Mouse (Mus musculus) MEL (cell line): ENCODE results near the gene Dzip1. TPM values are rescaled to one million over a fixed set of nuclear protein-coding genes. Genes with fewer than 3 reads are reported as not detected.

Source experiments
- DNase-seq: peaks from one replicate; pipeline ENCODE4 v3.0.0; 2011; ENCODE audit warnings: low read depth, low spot score
- H3K27ac ChIP-seq: 2 replicates; pipeline ENCODE4 v1.5.1; 2012; ENCODE audit warnings: low read depth, mild to moderate bottlenecking, control low read depth, low read length, moderate library complexity; ENCODE audit not compliant: control insufficient read depth
- H3K27me3 ChIP-seq, 2 experiments: fragments of 150-350 bp in 1 of 2; sonication (generic) in 1 of 2; 2 replicates each; pipeline ENCODE4 v1.6.1; 2012; ENCODE audit warnings: low read length in 2 of 2, mild to moderate bottlenecking in 2 of 2, improper control_type of control experiment in 1 of 2, moderate library complexity in 1 of 2; ENCODE audit not compliant: insufficient read depth in 2 of 2, control insufficient read depth in 1 of 2
- H3K36me3 ChIP-seq, 2 experiments: 2 replicates each; pipeline ENCODE4 v1.6.1; 2012 to 2014; ENCODE audit warnings: low read length in 2 of 2, improper control_type of control experiment in 1 of 2, inconsistent platforms in 1 of 2, mild to moderate bottlenecking in 1 of 2; ENCODE audit not compliant: insufficient read depth in 2 of 2, control insufficient read depth in 1 of 2
- H3K4me1 ChIP-seq, 2 experiments: fragments of 150-350 bp in 1 of 2; sonication (generic) in 1 of 2; 2 replicates each; pipeline ENCODE4 v1.6.1; 2012; ENCODE audit warnings: low read length in 2 of 2, improper control_type of control experiment in 1 of 2, mild to moderate bottlenecking in 1 of 2; ENCODE audit not compliant: insufficient read depth in 2 of 2, control insufficient read depth in 1 of 2
- H3K4me3 ChIP-seq, 2 experiments: fragments of 150-350 bp in 1 of 2; sonication (generic) in 1 of 2; 2 replicates each; pipeline ENCODE4 v1.5.1; 2012; ENCODE audit warnings: low read depth in 2 of 2, low read length in 2 of 2, mild to moderate bottlenecking in 2 of 2, moderate library complexity in 2 of 2, control low read depth in 1 of 2, improper control_type of control experiment in 1 of 2; ENCODE audit not compliant: control insufficient read depth in 1 of 2, insufficient read depth in 1 of 2
- H3K79me2 ChIP-seq: 2 replicates; pipeline ENCODE4 v1.6.1; 2012; ENCODE audit warnings: mild to moderate bottlenecking, low read length, moderate library complexity; ENCODE audit not compliant: control insufficient read depth, poor library complexity, insufficient read depth
- H3K9ac ChIP-seq: 2 replicates; pipeline ENCODE4 v1.6.1; 2012; ENCODE audit warnings: low read depth, mild to moderate bottlenecking, control low read depth, low read length, moderate library complexity; ENCODE audit not compliant: control insufficient read depth, poor library complexity, severe bottlenecking
- H3K9me3 ChIP-seq: fragments of 150-350 bp; sonication (generic); replicated peaks from 2 replicates; pipeline ENCODE4 v1.6.1; 2012; ENCODE audit warnings: mild to moderate bottlenecking, low read length, improper control_type of control experiment, moderate library complexity; ENCODE audit not compliant: insufficient read depth
- BHLHE40 ChIP-seq: IDR thresholded peaks from 2 replicates; pipeline ENCODE4 v1.6.1; 2012; ENCODE audit warnings: low read depth, mild to moderate bottlenecking, inconsistent platforms, low read length, improper control_type of control experiment, borderline replicate concordance
- CHD1 ChIP-seq: IDR thresholded peaks from 2 replicates; pipeline ENCODE4 v1.6.1; 2012; ENCODE audit warnings: low read depth, mild to moderate bottlenecking, inconsistent platforms, low read length, improper control_type of control experiment
- CTCF ChIP-seq, 3 experiments: IDR thresholded peaks in 2 of 3; conservative IDR thresholded peaks in 1 of 3; 2 replicates each; pipeline ENCODE4 v1.5.1; 2011 to 2012; ENCODE audit warnings: low read length in 3 of 3, low read depth in 2 of 3, mild to moderate bottlenecking in 2 of 3, improper control_type of control experiment in 1 of 3, inconsistent platforms in 1 of 3, mixed read lengths in 1 of 3, moderate library complexity in 1 of 3; ENCODE audit not compliant: control insufficient read depth in 1 of 3, insufficient read depth in 1 of 3, poor library complexity in 1 of 3, severe bottlenecking in 1 of 3
- E2F4 ChIP-seq: IDR thresholded peaks from 2 replicates; pipeline ENCODE4 v1.6.1; 2011; ENCODE audit warnings: low read depth, low read length, improper control_type of control experiment, borderline replicate concordance
- ELF1 ChIP-seq: IDR thresholded peaks from 2 replicates; pipeline ENCODE4 v1.6.1; 2014; ENCODE audit warnings: low read depth, mild to moderate bottlenecking, inconsistent platforms, low read length, improper control_type of control experiment, moderate library complexity
- GATA1 ChIP-seq: IDR thresholded peaks from 2 replicates; pipeline ENCODE4 v1.6.1; 2011; ENCODE audit warnings: low read depth, low read length, improper control_type of control experiment
- MAFK ChIP-seq: IDR thresholded peaks from 2 replicates; pipeline ENCODE4 v1.6.1; 2011; ENCODE audit warnings: low read depth, mild to moderate bottlenecking, low read length, improper control_type of control experiment, borderline replicate concordance
- MXI1 ChIP-seq: IDR thresholded peaks from 2 replicates; pipeline ENCODE4 v1.6.1; 2011; ENCODE audit warnings: mild to moderate bottlenecking, low read depth, low read length, improper control_type of control experiment
- MYB ChIP-seq: IDR thresholded peaks from 2 replicates; pipeline ENCODE4 v1.6.1; 2011; ENCODE audit warnings: mild to moderate bottlenecking, low read depth, low read length, improper control_type of control experiment
- MYC ChIP-seq: IDR thresholded peaks from 2 replicates; pipeline ENCODE4 v1.6.1; 2011; ENCODE audit warnings: low read depth, mild to moderate bottlenecking, low read length, improper control_type of control experiment, moderate library complexity
- NRF1 ChIP-seq: IDR thresholded peaks from 2 replicates; pipeline ENCODE4 v1.6.1; 2014; ENCODE audit warnings: low read depth, mild to moderate bottlenecking, inconsistent platforms, low read length, improper control_type of control experiment, moderate library complexity; ENCODE audit not compliant: poor library complexity, insufficient read depth, severe bottlenecking
- POLR2AphosphoS2 ChIP-seq: IDR thresholded peaks from 2 replicates; pipeline ENCODE4 v1.6.1; 2011; ENCODE audit warnings: low read length, improper control_type of control experiment
- RCOR1 ChIP-seq: IDR thresholded peaks from 2 replicates; pipeline ENCODE4 v1.6.1; 2012; ENCODE audit warnings: low read depth, mild to moderate bottlenecking, inconsistent platforms, low read length, improper control_type of control experiment
- SMC3 ChIP-seq: IDR thresholded peaks from 2 replicates; pipeline ENCODE4 v1.6.1; 2011; ENCODE audit warnings: low read depth, low read length, improper control_type of control experiment
- TAL1 ChIP-seq: IDR thresholded peaks from 2 replicates; pipeline ENCODE4 v1.6.1; 2012; ENCODE audit warnings: mild to moderate bottlenecking, inconsistent platforms, low read length, moderate library complexity, mixed read lengths
- TCF12 ChIP-seq: IDR thresholded peaks from 2 replicates; pipeline ENCODE4 v1.6.1; 2014; ENCODE audit warnings: low read depth, mild to moderate bottlenecking, inconsistent platforms, low read length, improper control_type of control experiment, moderate library complexity
- ZKSCAN1 ChIP-seq: IDR thresholded peaks from 2 replicates; pipeline ENCODE4 v1.6.1; 2012; ENCODE audit warnings: low read depth, mild to moderate bottlenecking, inconsistent platforms, low read length, improper control_type of control experiment, moderate library complexity
- ZMIZ1 ChIP-seq: IDR thresholded peaks from 2 replicates; pipeline ENCODE4 v1.6.1; 2012; ENCODE audit warnings: low read depth, mild to moderate bottlenecking, inconsistent platforms, low read length, improper control_type of control experiment, moderate library complexity
- polyA plus RNA-seq, 2 experiments: library from polyadenylated mRNA; stranded (reverse) in 1 of 2; unstranded in 1 of 2; fragments of >175 nt in 1 of 2; fragments of >200 nt in 1 of 2; gene quantifications; 2 replicates each; pipeline versions ENCODE4 v1.2.1 to v1.2.4; 2012; ENCODE audit warnings: low replicate concordance in 2 of 2, low read depth in 1 of 2; ENCODE audit not compliant: insufficient read length in 2 of 2, insufficient read depth in 1 of 2, missing spikeins in 1 of 2
- total RNA-seq: library from RNA; depleted of rRNA; stranded (reverse); fragments of 300-350 nt; gene quantifications from 2 replicates; pipeline ENCODE4 v1.2.3, GENCODE M21; 2012

Dzip1 gene
- total and polyA plus RNA-seq, 3 experiments: 0.35 to 1.8 TPM; not detected in 1

DNA sequence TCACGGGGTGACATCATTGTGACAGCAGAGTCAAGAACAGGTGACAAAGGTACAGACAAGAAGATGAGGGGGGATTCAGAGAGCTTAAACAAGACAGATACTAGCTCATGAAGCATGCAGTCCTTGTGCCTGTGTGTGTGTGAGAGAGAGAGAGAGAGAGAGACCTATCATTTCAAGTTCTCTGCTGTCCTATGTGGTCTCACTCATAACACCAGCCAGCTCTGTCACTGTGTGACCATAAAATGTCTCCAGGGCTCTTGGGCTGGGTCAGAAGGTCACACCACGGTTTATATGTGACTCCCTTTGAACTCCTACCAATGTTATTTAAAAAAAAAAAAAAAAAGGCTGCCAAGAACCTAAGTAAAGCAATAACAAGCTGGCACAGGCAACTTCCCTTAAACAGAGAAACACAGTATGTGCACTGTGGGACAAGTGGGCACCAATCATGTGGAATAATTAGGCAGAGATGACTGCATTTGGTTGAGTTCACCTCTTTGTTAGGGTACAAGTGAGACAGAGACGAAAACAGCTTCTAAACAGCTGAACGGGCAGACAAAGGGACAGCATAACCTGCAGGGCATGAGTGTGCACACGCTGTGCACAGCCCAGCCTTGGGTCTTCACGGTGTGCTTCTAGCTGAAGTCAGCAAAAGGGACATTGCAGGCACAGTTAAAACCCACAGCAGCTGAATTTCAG, 21.2 kb downstream of the Dzip1 start:
- H3K4me1 ChIP-seq: no peaks in the 10 kb centered on the region; a peak in 1 of 4 replicates
- H3K27me3 ChIP-seq: no peaks in the 10 kb centered on the region
- no peaks in the 10 kb centered on the region for H3K9me3 ChIP-seq
- no peak overlapping the region for H3K9ac ChIP-seq
- TF ChIP-seq NRF1 (no peak), MYB (no peak), MAFK (no peak), MXI1 (no peak), GATA1 (no peak), E2F4 (no peak), MYC (no peak)
- TF ChIP-seq, all 39 proteins: peak for 0
- H3K4me3 ChIP-seq: no peak overlapping the region
- DNase-seq: no peak
- H3K27ac ChIP-seq: no peak overlapping the region
- no peaks in the 10 kb centered on the region; a peak in 1 of 4 replicates for H3K36me3 ChIP-seq
- H3K79me2 ChIP-seq: no peaks in the 10 kb centered on the region

DNA sequence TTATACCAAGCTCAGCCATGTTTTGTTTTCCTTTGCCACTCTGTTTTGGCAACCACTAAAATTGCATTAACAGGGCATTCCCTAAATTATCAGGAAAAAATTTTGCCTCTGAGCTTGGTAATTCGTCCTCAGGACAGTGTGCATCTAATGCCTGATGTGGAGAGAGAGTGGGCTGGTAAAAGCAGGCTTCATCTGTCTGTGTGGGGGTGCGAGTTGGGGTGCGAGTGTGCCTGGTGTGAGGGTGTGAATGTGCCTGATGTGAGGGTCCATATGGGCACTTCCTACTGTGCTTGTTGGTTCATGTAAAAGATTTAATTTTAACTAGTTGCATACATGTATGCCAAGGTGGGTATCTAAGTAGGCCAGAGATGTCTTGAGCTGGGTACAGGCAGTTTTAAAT, 21.9 kb downstream of the Dzip1 start:
- Histone ChIP-seq H3K9me3 (no peaks in the 10 kb centered on the region), H3K36me3 (no peaks in the 10 kb centered on the region; a peak in 1 of 4 replicates), H3K4me1 (no peaks in the 10 kb centered on the region; a peak in 1 of 4 replicates), H3K9ac (no peak overlapping the region), H3K27me3 (no peaks in the 10 kb centered on the region), H3K79me2 (no peaks in the 10 kb centered on the region), H3K4me3 (no peak overlapping the region), H3K27ac (no peak overlapping the region)
- no peak for DNase-seq
- TF ChIP-seq ZMIZ1: no peak
- no peak for TF ChIP-seq RCOR1
- TF ChIP-seq CHD1: no peak
- TF ChIP-seq CTCF (IDR thresholded peaks at IDR 0.05 in 2 of 3, conservative IDR thresholded peaks at IDR 0.05 in 1 of 3; ENCODE audit: control insufficient read depth in 1 of 3, insufficient read depth in 1 of 3, low read depth in 2 of 3, low read length in 3 of 3, poor library complexity in 1 of 3, severe bottlenecking in 1 of 3): no peak
- no peak for TF ChIP-seq TAL1
- TF ChIP-seq MAFK: no peak
- TF ChIP-seq ZKSCAN1: no peak
- TF ChIP-seq TCF12: no peak
- TF ChIP-seq SMC3: no peak
- no peak for TF ChIP-seq BHLHE40
- no peak for TF ChIP-seq POLR2AphosphoS2
- no peak for TF ChIP-seq ELF1
- no peak for TF ChIP-seq MYB
- TF ChIP-seq, all 39 proteins: peak for 0
